Mouse (Mus musculus) adrenal gland, postnatal 4 days (tissue): ENCODE measurements around the gene Sohlh1. TPM values are rescaled to one million over a fixed set of nuclear protein-coding genes. Genes with fewer than 3 reads are reported as not detected.
A peak's percentile ranks its signal among the peaks of the same experiment; 100 is the strongest.
"Not testable (repeated sequence)": the region's sequence is repeated elsewhere in the genome, so short reads cannot be mapped to it uniquely, and the experiment has no call there.

Experiments used
- DNase-seq, 2 experiments: peaks; one replicate each; pipeline ENCODE4 v3.0.0; 2021 to 2022; ENCODE audit warnings: low spot score in 2 of 2, mixed read lengths in 2 of 2
- total RNA-seq, 2 experiments: library from RNA; stranded (reverse); gene quantifications; 2 replicates each; pipeline ENCODE4 v1.2.3; 2021

Sohlh1 gene
- total RNA-seq, 2 experiments from 2014 or later = not detected

- DNase-seq = no peak
Measured at GRCm38 (mm10) chr2:25842161-25842560, 4.9 kb downstream of the Sohlh1 start.

- peak; percentile 53 to 56 for DNase-seq
Measured at GRCm38 (mm10) chr2:25836291-25836690, 10.8 kb downstream of the Sohlh1 start.

DNA sequence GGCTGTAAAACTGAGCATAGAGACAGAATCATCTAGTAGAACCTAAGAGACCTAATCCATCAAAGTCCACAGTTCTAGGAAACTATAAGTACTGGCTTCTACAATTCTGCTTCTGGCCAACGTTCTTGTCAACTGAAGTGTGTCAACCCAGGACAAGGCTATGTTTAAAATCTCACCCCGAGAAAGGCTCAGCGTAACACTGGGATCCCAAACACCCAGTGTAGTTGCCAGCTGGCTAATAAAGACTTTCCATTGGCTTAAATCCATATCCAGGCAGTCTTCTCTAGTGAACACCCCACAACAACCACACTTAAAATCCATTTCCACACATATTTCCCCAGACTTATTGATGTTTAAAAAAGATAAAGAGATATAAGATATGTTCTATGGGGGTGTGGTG lies 16.3 kb downstream of the Sohlh1 start:
- no peak for DNase-seq

- no peak for DNase-seq
Measured at GRCm38 (mm10) chr2:25828344-25828947, 18.6 kb downstream of the Sohlh1 start.

GRCm38 (mm10) chr2:25824751-25825150 lies 22.3 kb downstream of the Sohlh1 start:
- no peak for DNase-seq

DNA sequence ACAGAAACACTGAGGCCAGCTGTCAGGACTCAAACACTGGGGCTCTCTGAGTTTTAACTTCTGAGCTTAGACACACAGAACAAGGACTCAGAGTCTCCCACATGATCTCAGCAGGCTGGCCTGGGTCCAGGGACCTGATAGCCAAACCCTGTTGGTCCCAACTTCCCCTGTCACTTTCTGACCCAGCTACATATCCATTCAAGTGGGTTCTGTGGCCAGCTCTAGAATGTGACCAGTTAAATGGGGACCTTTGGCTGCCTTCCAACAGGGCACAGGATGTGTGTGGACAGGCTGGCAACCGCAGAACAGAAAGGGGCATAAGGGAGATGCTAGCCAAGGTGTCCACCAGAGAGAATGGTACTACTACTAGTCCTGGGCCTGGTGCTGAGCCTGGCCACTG lies 24.2 kb downstream of the Sohlh1 start, which contains the start of gene Lcn9:
Gene Lcn9, plus strand, starts transcription at position 348 of the 400 bp plus-strand sequence.
- no peak for DNase-seq

DNA sequence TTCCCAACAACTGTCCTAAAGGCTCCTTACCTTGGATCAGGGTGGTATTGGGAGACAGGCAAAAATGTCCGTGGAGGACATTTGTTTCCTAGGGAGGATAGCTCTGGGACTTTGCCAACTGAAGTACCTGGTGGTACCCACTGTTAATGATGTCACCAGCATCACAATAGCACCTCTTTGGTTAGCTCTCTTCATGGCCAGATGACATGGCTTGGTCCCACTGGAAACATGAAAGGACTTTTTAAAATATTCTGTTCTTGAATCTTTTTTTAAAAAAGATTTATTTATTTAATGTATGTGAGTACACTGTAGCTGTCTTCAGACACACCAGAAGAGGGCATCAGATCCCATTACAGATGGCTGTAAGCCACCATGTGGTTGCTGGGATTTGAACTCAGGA lies 31.3 kb downstream of the Sohlh1 start, which contains the start of gene Glt6d1:
Gene Glt6d1, minus strand, starts transcription at position 101 of the 400 bp plus-strand sequence.
- DNase-seq = not testable (repeated sequence)

GRCm38 (mm10) chr2:25813364-25813763 lies 33.7 kb downstream of the Sohlh1 start:
- no peak for DNase-seq

DNA sequence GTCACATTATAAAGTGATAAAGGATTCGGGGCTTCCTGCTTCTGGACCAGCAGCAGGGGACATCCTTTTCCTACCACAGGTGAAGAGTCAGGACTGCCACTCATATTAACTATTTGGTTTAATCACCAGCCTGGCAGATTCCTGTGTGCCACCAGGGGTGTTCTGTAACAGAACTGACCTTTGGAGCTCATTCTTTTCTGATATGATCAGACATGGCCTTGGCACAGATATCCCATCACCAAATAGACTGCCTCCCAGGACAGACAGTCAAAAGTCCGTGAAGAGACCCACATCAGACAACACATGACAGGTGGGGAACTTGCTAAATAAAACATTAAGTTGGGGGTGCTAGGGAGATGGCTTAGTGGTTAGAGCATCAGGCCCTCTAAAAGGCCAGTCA lies 35.3 kb downstream of the Sohlh1 start:
- no peak for DNase-seq

DNA sequence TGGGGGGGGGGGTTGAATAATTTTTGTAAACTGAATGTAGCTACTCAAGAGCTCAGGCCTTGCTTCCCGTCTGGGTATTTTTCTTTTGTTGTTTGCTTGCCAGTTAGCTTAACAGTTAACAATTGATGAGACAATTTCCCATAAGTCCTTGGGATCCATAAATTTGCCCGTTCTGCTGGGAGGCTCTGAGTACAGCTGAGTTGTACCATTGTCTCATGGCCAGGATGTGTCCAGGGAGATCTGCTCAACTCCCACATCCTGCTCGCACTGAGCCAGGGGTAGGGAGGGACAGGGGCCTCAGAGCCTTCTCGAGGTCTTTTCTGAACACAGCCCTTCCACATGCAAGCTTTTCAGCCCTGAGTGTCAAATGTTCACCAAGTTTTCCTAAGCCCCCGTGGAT lies 49.0 kb downstream of the Sohlh1 start:
- DNase-seq = peak in 1 of 2 experiments; percentile 1

GRCm38 (mm10) chr2:25797635-25798034 lies 49.4 kb downstream of the Sohlh1 start:
- DNase-seq = no peak

Other genes starting within 250 kb of the Sohlh1 start
- 100 to 1,000 TPM; 117 to 128 TPM for gene Rabl6, start 238.7 kb downstream of the Sohlh1 start, total RNA-seq
- gene Ccdc183, start 229.6 kb downstream of the Sohlh1 start, total RNA-seq = under 1 TPM in 1 of 2 experiments, not detected in 1; 0.11 TPM
- gene Tmem141, start 225.2 kb downstream of the Sohlh1 start, total RNA-seq = 10 to 100 TPM; 37.1 to 39.5 TPM
- gene Fcna, start 219.2 kb downstream of the Sohlh1 start, total RNA-seq = 10 to 100 TPM; 10.2 to 14.4 TPM
- gene Lcn8, start 194.1 kb downstream of the Sohlh1 start, total RNA-seq = under 1 TPM in 1 of 2 experiments, not detected in 1; 0.68 TPM
- not detected for gene Lcn5, start 189.3 kb downstream of the Sohlh1 start, total RNA-seq
- not detected for gene Lcn6, start 170.5 kb downstream of the Sohlh1 start, total RNA-seq
- not detected for gene Lcn10, start 164.5 kb downstream of the Sohlh1 start, total RNA-seq
- gene Obp2a, start 147.2 kb downstream of the Sohlh1 start, total RNA-seq = 1 to 10 TPM; 6.6 to 6.9 TPM
- 10 to 100 TPM; 74.3 to 75.0 TPM for gene Bmyc, start 140.5 kb downstream of the Sohlh1 start, total RNA-seq
- not detected for gene Obp2b, start 110.2 kb downstream of the Sohlh1 start, total RNA-seq
- gene Lcn3, start 81.7 kb downstream of the Sohlh1 start, total RNA-seq = not detected
- not detected for gene Lcn11, start 70.2 kb downstream of the Sohlh1 start, total RNA-seq
- gene Gm13539, start 65.0 kb downstream of the Sohlh1 start, total RNA-seq = not detected
- not detected for gene Glt6d1, start 31.4 kb downstream of the Sohlh1 start, total RNA-seq
- gene Lcn9, start 24.1 kb downstream of the Sohlh1 start, total RNA-seq = not detected
- 10 to 100 TPM; 12.2 to 12.9 TPM for gene Kcnt1, start 16.5 kb upstream of the Sohlh1 start, total RNA-seq
- 10 to 100 TPM; 41.3 to 44.8 TPM for gene Camsap1, start 136.0 kb upstream of the Sohlh1 start, total RNA-seq
- gene Ubac1, start 174.5 kb upstream of the Sohlh1 start, total RNA-seq = 10 to 100 TPM; 51.2 to 54.4 TPM